ENCODE assay signal across 25 mouse cellular contexts in the genomic region with DNA sequence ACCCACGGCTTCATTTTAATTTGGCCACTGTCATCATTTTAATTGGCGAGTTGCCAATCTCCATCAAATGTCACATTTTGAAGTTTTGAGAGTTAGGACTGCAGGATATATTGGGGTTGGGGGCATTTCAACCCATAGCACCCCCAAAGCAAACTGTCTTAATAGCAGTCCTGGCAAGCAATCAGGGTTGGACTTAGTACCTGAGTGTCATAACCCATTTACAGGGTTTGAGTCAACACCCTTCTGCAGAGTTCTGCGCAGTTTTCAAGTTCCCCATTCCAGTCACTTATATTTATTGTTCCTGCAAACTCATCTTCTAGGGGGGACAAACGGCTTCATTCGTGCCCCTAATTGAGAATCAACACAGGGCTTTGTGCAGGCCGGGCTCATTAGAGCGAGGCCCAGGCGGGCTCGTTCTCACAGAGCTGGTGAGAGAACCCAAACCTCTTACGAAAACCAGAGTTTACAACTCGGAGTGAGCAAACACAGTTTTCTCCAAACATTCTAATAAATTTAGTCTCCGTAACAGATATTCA. TPM values are rescaled to one million over a fixed set of nuclear protein-coding genes. Genes with fewer than 3 reads are reported as not detected.
"Had no signal": no experiment of that assay in that cellular context is flagged by ENCODE, and none has a peak within 500 bp of the region (broad histone marks: within the 10 kb centered on the region; RNA-seq: fewer than 3 reads in every experiment).

No protein-coding gene starts in this region.

- H3K9me3 ChIP-seq: heart, embryonic 13.5 days; heart, embryonic 15.5 days; hindbrain, embryonic 10.5 days; hindbrain, embryonic 12.5 days; limb, embryonic 13.5 days; limb, embryonic 15.5 days had no signal

- H3K4me3 ChIP-seq: gastrocnemius, adult 2 months; heart, adult 2 months; heart, embryonic 13.5 days; heart, embryonic 15.5 days; hindbrain, embryonic 10.5 days; hindbrain, embryonic 12.5 days; layer of hippocampus, adult 2 months; left cerebral cortex, adult 2 months; limb, embryonic 13.5 days; limb, embryonic 15.5 days had no signal

- H3K36me3 ChIP-seq: heart, embryonic 13.5 days; heart, embryonic 15.5 days; hindbrain, embryonic 10.5 days; hindbrain, embryonic 12.5 days; limb, embryonic 13.5 days; limb, embryonic 15.5 days had no signal

- H3K9ac ChIP-seq: heart, embryonic 13.5 days; heart, embryonic 15.5 days; hindbrain, embryonic 12.5 days; hindbrain, embryonic 14.5 days; limb, embryonic 13.5 days; limb, embryonic 15.5 days had no signal

- ATAC-seq: forebrain, embryonic 16.5 days; hindbrain, embryonic 16.5 days; inflammation-experienced regulatory T-cells, adult 6 months had no signal

- H3K27me3 ChIP-seq: heart, embryonic 13.5 days; heart, embryonic 15.5 days; hindbrain, embryonic 12.5 days; limb, embryonic 13.5 days; limb, embryonic 15.5 days had no signal

- H3K4me2 ChIP-seq: heart, embryonic 11.5 days; heart, embryonic 13.5 days; heart, embryonic 15.5 days; hindbrain, embryonic 12.5 days; hindbrain, embryonic 14.5 days; limb, embryonic 13.5 days; limb, embryonic 15.5 days had no signal

- H3K27ac ChIP-seq: gastrocnemius, adult 2 months; heart, adult 2 months; heart, embryonic 13.5 days; heart, embryonic 15.5 days; hindbrain, embryonic 10.5 days; hindbrain, embryonic 12.5 days; hindbrain, embryonic 14.5 days; layer of hippocampus, adult 2 months; left cerebral cortex, adult 2 months; limb, embryonic 13.5 days; limb, embryonic 15.5 days had no signal

- DNase-seq: gastrocnemius, adult 2 months; gastrocnemius, postnatal 10 days; gastrocnemius, postnatal 25 days; heart, postnatal 14 days; heart, postnatal 36 days; kidney, adult 18-20 months; kidney, adult 8-10 months; kidney, postnatal 10 days; kidney, postnatal 25 days; kidney, postnatal 4 days had no signal

- H3K4me1 ChIP-seq: heart, embryonic 13.5 days; heart, embryonic 15.5 days had no signal

RNA-seq across cellular contexts. Expression of gene Cdh5, which starts 34.0 kb away (rescaled TPM):
- total RNA-seq: granulocyte monocyte progenitor cell, adult 5-6 weeks had no signal
